ENCODE assay signal across 17 mouse cellular contexts in genomic region chr7:34620411-34620810, GRCm38 (mm10). TPM values are rescaled to one million over a fixed set of nuclear protein-coding genes. Genes with fewer than 3 reads are reported as not detected.
"Had no signal": no experiment of that assay in that cellular context is flagged by ENCODE, and none has a peak within 500 bp of the region (broad histone marks: within the 10 kb centered on the region; RNA-seq: fewer than 3 reads in every experiment).

No protein-coding gene starts in this region.

- DNase-seq: kidney, adult 2 months; kidney, postnatal 25 days; left cerebral cortex, postnatal 4 days; liver, embryonic 13.5 days; lung, adult 2 months; lung, postnatal 14 days; retina, postnatal 1 day; right cerebral cortex, postnatal 25 days; thymus, adult 2 months; thymus, postnatal 14 days; thymus, postnatal 4 days had no signal

- H3K4me3 ChIP-seq: liver, embryonic 13.5 days; midbrain, embryonic 13.5 days; neural tube, embryonic 13.5 days had no signal

- H3K9ac ChIP-seq: liver, embryonic 13.5 days; midbrain, embryonic 13.5 days; neural tube, embryonic 13.5 days had no signal

- ATAC-seq: midbrain, embryonic 13.5 days had no signal

- H3K9me3 ChIP-seq: liver, embryonic 13.5 days; neural tube, embryonic 13.5 days had no signal

- H3K4me2 ChIP-seq: liver, embryonic 13.5 days; midbrain, embryonic 13.5 days; neural tube, embryonic 13.5 days had no signal

- H3K27ac ChIP-seq: kidney, postnatal 0 days; liver, embryonic 13.5 days; macrophage; midbrain, embryonic 13.5 days; neural tube, embryonic 13.5 days; stomach, postnatal 0 days had no signal

- H3K36me3 ChIP-seq: liver, embryonic 13.5 days; midbrain, embryonic 13.5 days; neural tube, embryonic 13.5 days had no signal

- H3K27me3 ChIP-seq: liver, embryonic 13.5 days; midbrain, embryonic 13.5 days; neural tube, embryonic 13.5 days had no signal

- H3K4me1 ChIP-seq: liver, embryonic 13.5 days; midbrain, embryonic 13.5 days; neural tube, embryonic 13.5 days had no signal

RNA-seq across cellular contexts. Expression of gene Kctd15, which starts 36.1 kb away (rescaled TPM):
- total RNA-seq: neutrophil, adult 5-6 weeks had no signal
- polyA plus RNA-seq: macrophage had no signal
